Mouse (Mus musculus): ENCODE measurements at regions not wholly inside any gene's neighbourhood (a gene's known extent, or its start where the extent isn't known, plus 50 kb on each side); places are given as distances from the start of the nearest gene placed in this dataset.

DNA sequence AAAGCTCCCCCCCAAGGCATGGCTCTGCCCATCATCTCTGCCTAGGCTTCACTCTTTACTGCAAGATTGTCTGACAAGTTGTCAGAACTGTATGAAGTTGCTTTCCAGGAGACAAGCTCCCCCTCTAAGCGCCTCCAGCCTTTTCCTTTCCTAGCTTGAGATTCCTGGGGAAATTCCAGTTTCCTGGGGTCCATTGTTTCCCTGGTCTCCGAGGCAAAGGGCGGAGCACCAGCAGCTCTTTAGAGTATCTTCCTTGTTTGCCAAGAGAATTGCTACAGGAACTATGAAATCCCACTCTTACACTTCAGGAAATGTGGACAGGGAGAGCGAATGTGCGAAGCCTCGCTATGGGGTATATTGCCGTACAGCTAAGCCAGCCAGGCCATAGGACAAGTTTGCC, 108.2 kb upstream of the Tnfaip3 start:
- TF ChIP-seq POLR2A (IDR thresholded peaks at IDR 0.05; ENCODE audit: low read depth, low read length), result no peak
- TF ChIP-seq CTCF (IDR thresholded peaks at IDR 0.05; ENCODE audit: extremely low read depth, insufficient read depth, insufficient read length, insufficient replicate concordance), result no peak

Measured in spleen, adult 2 months (tissue).